Mouse (Mus musculus) bone marrow, adult 2 months (tissue): ENCODE measurements around the gene Odf4.

Experiments
- CTCF ChIP-seq: fragments of 200-500 bp; IDR thresholded peaks from 2 replicates; pipeline ENCODE4 v1.5.1; 2011; ENCODE audit warnings: low read length, control low read depth; ENCODE audit not compliant: control insufficient read depth, insufficient read depth
- POLR2A ChIP-seq: fragments of 200-500 bp; IDR thresholded peaks from 2 replicates; pipeline ENCODE4 v1.6.1; 2011; ENCODE audit warnings: low read depth, mild to moderate bottlenecking, control low read depth, low read length, borderline replicate concordance; ENCODE audit not compliant: control insufficient read depth

GRCm38 (mm10) chr11:68955473-68955872, 28.6 kb upstream of the Odf4 start:
- TF ChIP-seq CTCF (no peak), POLR2A (no peak)
